Mouse (Mus musculus): ENCODE measurements at regions not wholly inside any gene's neighbourhood (a gene's known extent, or its start where the extent isn't known, plus 50 kb on each side); places are given as distances from the start of the nearest gene placed in this dataset.

GRCm38 (mm10) chr1:121701826-121702225 lies 134.0 kb upstream of the Ddx18 start:
- TF ChIP-seq CTCF (IDR thresholded peaks at IDR 0.05), result no peak
- TF ChIP-seq EP300 (IDR thresholded peaks at IDR 0.05), result no peak

Data from lung, postnatal 0 days (tissue).